Mouse (Mus musculus) cortical plate, adult 2 months (tissue): ENCODE measurements around the gene Cpz.

Experiments
- CTCF ChIP-seq: fragments of 200-500 bp; IDR thresholded peaks from 2 replicates; pipeline ENCODE4 v1.5.1; 2011; ENCODE audit warnings: mild to moderate bottlenecking, control low read depth, low read length; ENCODE audit not compliant: insufficient read depth; ENCODE audit errors: extremely low read depth
- POLR2A ChIP-seq: fragments of 200-500 bp; IDR thresholded peaks from 2 replicates; pipeline ENCODE4 v1.6.1; 2011; ENCODE audit warnings: mild to moderate bottlenecking, low read length, control low read depth; ENCODE audit not compliant: insufficient read depth; ENCODE audit errors: extremely low read depth

DNA sequence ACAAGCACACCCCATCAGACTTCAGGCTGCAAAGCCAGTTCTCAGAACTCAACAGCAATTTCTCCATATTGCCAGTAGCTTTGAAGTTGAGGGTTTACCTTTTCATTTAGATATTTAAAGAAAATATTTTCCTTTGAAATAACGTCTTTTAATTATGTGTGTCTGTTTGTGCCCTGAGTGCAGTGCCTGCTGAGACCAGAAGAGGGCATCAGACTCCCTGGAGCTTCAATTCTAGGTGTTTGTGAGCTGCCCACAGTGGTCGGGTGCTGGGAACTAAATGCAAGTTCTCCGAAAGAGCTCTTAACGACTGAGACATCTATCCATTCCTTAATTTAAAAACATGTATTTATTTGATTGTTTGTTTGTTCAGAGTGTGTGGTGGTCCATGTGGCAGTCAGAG is 65.7 kb downstream of the Cpz start:
- TF ChIP-seq POLR2A: no peak
- peak; percentile 11; the same call in 1 of the 2 replicates for TF ChIP-seq CTCF
